Mouse (Mus musculus) layer of hippocampus, adult 18-20 months (tissue): ENCODE data around the gene Cyb561d2. TPM values are rescaled to one million over a fixed set of nuclear protein-coding genes. Genes with fewer than 3 reads are reported as not detected.
A peak's percentile ranks its signal among the peaks of the same experiment; 100 is the strongest.

ENCODE experiments used
- DNase-seq, 2 experiments: peaks; one replicate each; pipeline ENCODE4 v3.0.0; 2022; ENCODE audit warnings: low spot score in 2 of 2
- total RNA-seq, 2 experiments: library from RNA; stranded (reverse); gene quantifications; 2 replicates each; pipeline ENCODE4 v1.2.3; 2021

Cyb561d2 gene
- total RNA-seq, 2 experiments from 2014 or later: 15.4 to 17.2 TPM

DNA sequence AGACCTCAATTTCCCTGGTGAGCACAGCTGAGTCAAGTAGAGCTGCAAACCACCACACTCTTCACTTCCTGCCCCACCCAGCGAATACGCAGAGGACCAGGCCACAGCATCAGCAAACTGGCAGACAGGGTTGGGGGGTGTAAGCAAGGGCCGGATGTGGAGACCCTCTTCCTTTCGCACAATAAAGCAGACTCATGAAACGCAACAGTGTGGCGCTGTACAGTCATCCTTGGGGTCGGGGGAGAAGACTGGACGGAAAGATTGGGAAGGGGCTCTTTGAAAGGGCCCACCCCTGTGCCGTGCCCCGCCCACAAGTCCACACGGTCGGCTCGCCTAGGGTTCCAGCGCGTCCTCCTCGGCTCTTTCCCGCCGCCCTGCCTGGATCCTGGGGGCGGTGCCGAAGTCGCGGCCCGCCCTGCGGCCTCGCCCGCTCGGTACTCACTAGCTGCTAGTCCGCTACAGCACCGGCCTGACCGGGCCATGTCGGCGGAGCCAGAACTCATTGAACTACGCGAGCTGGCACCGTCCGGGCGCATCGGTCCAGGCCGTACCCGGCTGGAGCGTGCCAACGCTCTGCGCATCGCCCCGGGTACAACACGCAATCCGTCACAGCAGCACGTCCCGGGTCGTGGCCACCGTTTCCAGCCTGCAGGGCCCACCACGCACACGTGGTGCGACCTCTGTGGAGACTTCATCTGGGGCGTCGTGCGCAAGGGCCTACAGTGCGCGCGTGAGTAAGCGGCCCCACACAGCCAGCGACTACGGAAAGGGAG, 9.3 kb upstream of the Cyb561d2 start, which contains the start of gene Rassf1:
Gene Rassf1 (plus strand): TSS at position 439 of the 773 bp plus-strand sequence.
- no peak for DNase-seq

DNA sequence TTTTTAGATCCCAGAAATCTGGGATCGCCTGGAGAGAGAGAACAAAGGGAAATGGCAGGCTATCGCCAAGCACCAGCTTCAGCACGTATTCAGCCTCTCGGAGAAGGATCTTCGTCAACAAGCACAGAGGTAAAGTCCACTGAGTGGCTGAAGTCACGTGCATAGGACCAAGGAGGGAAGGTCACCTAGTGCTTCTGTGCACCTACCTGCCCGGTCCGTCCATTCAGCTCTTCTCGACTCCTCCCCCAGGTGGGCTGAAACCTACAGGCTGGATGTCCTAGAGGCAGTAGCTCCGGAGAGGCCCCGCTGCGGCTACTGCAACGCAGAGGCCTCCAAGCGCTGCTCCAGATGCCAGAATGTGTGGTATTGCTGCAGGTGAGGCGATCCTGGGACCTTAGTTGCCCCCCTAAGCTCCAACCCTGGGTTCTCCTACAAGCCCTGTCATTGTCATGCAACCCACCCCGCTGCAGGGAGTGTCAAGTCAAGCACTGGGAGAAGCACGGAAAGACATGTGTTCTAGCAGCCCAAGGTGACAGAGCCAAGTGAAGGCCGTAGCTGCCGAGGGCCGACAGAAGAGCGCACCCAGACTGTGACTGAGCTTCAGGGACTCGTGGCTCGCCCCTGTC, 8.6 kb upstream of the Cyb561d2 start:
- DNase-seq: no peak

DNA sequence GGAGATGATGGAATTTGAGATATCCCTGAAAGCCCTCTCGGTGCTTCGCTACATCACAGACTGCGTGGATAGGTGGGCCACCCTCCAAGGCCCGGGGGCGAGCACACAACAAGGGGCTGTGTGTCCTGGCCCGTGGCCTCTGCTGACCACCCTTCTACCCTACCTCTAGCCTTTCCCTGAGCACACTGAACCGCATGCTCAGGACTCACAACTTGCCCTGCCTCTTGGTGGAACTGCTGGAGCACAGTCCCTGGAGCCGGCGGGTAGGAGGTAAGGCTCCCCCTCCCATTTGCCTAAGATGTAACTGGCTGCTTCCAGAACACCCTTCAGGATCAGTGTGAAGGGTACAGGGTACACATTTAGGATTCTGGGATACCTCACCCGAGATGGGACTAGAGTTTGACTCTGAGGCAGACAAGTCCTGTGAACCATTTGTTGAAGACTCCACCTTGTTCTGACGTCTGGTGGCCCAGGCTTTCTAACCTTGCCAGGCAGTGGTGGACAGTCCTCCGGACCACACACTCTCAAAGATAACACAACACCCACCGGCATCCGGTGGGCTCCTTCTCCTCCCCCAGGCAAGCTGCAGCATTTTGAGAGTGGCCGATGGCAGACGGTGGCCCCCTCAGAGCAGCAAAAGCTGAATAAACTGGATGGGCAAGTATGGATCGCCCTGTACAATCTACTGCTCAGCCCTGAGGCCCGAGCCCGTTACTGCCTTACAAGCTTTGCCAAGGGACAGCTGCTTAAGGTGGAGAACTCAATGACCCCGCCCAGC, 7.5 kb upstream of the Cyb561d2 start:
- DNase-seq: no peak

DNA sequence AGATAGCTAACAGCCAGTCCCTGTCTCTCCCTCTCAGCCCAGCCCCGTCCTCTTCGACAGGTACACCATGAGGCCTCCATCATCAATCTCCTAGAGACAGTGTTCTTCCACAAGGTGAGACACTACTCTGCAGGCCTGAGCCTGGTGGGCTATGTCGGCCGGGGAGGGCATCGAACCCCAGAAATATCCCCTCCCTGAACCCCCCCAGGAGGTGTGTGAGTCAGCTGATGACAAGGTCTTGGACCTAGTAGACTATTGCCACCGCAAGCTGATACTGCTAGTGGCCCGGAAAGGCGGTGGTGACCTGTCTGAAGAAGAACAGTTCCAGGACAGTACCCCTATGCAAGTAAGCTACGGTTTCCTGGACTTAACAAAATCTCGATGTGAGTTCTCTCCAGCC, 6.8 kb upstream of the Cyb561d2 start:
- no peak for DNase-seq

DNA sequence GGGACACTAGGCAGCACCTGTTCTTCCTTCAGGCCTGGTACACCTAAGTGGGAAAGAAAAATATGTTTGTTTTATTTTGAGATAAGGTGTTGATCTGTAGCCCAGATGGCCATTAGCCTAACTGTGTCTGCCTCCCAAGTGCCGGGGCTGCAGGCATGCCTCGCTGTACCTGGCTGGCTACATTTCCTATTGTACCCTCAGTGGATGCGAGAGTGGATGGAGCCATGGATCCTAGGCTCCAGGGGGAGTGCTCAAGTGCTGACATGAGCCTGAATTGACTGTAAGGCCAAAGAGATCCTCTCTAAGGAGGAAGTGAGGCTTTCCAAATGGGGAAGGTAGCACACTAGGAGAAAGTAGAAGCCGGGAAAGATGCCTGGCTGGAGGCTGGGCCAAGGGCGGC, 6.0 kb upstream of the Cyb561d2 start:
- no peak for DNase-seq

DNA sequence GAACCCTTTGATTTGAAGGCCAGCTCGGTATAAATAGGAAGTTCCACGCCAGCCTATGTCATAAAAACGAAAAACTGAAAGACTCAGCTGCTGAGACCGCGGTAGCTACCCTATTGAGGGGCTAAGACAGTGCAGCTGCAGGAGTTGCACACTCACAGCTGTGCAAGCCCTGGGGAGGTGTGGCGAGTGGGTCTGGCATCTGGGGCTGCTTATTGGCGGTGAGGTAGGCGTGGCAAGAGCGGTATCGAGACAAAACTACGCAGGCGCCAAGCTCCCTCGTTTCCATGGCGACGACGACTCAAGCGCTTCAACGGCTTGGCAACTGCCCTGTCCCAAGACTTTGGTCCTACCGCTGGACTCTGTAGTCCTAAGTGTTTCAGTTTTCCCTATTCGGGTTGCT, 5.0 kb upstream of the Cyb561d2 start, which contains the start of gene Zmynd10:
Gene Zmynd10 (plus strand): TSS at position 273 of the 400 bp plus-strand sequence.
- peak; percentile 78 to 90 for DNase-seq

DNA sequence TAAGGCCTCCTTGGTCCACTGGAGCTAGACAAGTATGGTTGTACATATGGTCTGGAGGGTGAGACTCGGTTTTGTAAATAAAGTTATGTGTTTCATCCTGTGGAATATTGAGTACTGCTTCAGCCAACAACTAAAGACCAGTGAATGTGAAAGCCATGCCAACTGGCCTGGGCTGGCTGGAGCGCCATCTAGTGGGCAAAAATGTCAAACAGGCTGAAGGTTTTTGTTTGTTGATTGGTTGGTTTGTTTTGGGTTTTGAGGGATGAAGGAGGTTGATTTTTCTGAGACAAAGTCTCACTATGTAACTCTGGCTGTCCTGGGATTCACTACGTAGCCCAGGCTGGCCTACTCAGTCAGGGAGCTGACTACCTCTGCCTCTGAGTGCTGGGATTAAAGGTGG, 3.6 kb upstream of the Cyb561d2 start:
- peak in 1 of 2 experiments; percentile 83 for DNase-seq

DNA sequence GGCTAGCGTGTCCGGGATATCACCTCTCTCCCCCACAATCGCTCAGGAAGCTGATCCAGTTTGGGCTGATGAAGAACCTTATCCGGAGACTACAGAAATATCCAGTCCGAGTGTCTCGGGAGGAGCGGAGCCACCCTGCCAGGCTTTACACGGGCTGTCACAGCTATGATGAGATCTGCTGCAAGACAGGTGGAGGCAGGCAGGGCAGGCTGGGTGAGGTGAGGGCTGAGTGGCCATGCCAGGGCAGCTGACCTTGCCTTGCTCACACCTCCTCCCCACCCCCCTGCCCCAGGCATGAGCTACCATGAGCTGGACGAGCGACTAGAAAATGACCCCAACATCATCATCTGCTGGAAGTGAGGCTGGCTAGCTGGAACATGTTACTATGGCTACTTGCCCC, 3.2 kb upstream of the Cyb561d2 start:
- DNase-seq: no peak

DNA sequence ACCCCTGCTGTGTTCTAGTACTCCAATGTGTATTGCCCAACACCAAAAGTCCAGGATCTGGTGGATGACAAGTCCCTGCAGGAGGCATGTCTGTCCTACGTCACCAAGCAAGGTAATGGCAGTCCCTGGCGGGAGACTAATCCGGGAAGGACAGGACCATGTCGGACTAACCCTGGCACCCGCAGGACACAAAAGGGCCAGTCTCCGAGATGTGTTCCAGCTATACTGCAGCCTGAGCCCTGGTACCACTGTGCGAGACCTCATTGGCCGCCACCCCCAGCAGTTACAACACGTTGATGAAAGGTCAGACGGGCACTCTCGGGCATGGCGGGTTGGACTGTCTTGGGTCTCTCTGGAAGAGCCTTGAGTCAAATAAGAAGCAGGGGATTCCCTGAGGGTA, 2.7 kb upstream of the Cyb561d2 start:
- no peak for DNase-seq

DNA sequence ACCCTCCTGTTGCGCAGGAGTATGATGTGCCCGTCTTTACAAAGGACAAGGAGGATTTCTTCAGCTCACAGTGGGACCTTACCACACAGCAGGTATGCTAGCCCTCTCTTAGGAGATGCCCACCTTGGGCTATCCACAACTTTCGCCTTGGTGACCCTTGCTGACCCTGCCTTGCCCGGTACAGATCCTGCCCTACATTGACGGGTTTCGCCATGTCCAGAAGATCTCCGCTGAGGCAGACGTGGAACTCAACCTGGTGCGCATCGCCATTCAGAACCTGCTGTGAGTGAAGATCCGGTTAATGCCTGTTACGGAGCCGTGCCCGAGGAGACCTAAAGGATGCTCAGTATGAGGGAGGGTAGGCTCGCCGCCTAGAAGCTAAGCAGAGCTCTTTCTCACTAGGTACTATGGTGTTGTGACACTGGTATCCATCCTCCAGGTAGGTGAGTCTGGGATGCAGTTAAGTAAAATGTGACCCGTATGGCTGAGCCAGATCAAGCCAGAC, 2.3 kb upstream of the Cyb561d2 start:
- DNase-seq: no peak

DNA sequence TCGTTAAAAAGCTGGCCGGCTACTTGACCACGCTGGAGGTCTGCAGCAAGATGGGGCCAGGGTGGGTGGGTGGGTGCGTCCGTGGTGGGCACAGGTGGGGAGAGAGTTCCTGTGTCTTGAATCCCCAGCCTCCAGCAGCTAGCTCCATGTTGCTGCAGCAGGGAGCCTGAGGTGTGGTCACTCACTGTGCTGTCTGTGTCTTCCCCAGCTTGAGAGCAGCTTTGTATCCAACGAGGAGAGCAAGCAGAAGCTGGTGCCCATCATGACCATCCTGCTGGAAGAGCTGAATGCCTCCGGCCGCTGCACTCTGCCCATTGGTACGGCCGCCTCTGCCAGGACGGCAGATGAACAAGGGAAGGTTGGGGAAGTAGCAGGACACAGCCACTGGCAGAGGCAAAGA, 1.3 kb upstream of the Cyb561d2 start:
- no peak for DNase-seq

DNA sequence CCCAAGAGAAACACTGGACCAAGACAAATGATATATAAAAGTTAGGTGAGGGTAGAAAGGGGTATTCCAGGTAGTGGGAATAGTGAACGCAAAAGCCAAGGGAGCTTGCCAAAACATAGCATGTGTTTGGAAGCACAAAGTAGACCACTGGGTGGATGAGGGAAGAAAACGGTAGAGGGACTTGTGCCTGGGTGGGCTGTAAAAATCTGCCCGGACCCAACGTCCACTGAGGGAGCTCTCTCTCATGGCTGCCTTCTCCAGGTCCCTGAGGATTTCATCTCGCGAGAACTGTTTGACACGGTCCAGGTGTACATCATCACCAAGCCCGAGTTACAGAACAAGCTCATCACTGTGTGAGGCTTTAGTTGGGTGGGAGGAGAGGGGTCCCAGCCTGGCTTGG, 728 bp upstream of the Cyb561d2 start:
- DNase-seq: no peak

DNA sequence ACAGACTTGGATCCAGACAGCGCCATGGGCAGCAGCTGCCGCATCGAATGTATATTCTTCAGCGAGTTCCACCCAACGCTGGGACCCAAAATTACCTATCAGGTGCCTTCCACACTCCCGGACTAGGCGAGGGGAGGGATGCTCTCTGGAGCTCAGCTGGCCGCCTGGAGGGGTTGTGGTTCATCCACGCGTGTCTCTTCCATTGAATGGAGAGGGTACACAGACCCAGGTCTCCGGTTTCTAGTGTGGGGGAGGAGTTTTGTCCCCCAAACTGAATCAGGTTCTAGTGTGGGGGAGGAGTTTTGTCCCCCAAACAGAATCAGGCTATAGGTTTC, 326 bp upstream of the Cyb561d2 start:
- DNase-seq: no peak

DNA sequence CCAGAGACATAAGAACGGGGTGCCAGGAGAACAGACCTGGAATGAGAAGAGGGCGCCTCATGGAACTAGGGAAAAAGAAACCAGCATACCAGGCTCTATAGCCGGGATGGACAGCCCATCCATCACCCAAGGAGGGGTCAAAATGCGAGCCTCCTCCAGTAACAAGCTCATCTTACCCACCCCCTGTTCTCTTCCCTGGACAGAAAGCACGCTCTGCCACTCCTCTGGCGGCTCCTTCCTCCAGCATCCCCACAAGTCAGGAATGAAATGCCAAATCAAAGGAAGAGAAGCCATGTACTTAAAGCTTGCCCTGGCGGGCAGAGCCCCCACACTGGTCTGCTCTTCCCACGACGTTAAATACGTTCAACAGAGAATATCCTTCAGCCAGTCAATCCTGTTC, 988 bp downstream of the Cyb561d2 start:
- no peak for DNase-seq

DNA sequence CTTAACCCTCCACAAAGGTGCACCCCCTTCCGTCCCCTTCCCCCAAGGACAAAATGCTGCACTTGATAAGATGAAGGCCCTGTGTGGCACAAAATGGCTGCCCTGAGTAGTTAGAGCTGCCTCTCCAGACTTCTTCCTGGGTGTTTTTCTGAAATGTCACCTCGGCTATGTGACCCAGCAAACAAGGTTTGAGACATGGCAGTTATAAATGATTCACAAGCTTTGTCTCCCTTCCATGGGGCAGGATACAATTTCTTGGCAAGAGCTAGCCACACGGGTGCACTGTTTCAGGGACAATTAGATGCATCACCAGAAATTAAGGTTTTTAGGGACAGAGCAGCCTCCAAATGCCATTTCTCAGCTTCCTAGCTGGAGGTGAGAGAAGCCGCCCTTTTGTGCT, 1.6 kb downstream of the Cyb561d2 start:
- DNase-seq: no peak

DNA sequence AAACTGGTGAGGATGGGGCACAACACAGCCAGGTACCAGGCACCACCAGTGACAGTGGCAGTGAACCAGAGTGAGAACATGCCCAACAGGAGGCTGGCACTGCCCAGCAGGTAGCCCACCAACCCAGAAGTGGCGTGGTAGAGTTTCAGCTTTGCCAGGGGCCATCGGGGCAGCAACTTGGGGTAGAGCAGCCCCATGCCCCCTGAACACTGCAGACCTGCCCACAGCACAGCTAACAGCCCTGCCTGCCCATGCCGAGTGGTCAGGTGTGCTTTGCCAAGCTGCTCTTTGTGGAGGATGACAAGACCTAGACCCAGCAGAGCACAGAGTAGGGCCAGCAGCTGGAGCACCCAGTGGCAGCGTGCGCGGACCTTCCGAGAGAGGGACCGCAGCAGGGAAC, 2.1 kb downstream of the Cyb561d2 start:
- no peak for DNase-seq

DNA sequence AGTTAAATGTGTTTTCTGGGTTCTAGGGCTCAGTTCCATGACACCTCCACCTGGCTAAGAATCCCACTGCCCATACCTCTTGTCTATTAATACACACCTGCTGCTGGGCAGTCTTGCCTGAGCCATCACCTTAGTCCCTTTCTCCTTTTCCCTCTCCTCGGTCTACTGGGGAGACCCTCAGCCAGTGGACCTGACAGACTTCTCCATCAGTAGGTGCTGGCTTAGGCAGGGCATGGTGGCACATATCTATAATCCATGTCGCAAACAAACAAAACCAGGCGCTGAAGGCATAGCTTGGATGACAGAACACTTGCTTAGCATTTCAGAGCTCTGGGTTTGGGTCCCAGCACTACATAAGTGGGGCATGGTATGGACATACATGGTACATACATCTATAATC, 3.3 kb downstream of the Cyb561d2 start:
- no peak for DNase-seq

DNA sequence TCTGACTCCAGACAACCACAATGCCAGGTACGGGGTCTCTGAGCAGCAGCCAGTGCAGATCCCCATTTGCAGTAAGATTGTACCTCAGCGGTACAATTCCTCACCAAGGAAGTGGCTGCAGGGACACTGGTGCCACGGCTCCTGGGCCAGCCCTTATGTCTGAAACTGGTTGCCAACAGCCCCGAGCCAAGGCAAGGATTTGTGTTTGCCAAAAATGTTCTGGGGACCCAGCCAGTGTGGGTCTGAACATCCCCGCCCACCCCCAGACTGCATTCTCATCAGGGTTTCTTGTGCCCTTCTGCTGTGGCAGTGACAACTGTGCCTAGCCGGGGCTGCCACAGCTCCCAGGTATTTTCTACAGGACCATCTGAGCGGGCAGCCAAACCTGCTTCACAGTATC, 3.8 kb downstream of the Cyb561d2 start:
- DNase-seq: peak in 1 of 2 experiments; percentile 76

DNA sequence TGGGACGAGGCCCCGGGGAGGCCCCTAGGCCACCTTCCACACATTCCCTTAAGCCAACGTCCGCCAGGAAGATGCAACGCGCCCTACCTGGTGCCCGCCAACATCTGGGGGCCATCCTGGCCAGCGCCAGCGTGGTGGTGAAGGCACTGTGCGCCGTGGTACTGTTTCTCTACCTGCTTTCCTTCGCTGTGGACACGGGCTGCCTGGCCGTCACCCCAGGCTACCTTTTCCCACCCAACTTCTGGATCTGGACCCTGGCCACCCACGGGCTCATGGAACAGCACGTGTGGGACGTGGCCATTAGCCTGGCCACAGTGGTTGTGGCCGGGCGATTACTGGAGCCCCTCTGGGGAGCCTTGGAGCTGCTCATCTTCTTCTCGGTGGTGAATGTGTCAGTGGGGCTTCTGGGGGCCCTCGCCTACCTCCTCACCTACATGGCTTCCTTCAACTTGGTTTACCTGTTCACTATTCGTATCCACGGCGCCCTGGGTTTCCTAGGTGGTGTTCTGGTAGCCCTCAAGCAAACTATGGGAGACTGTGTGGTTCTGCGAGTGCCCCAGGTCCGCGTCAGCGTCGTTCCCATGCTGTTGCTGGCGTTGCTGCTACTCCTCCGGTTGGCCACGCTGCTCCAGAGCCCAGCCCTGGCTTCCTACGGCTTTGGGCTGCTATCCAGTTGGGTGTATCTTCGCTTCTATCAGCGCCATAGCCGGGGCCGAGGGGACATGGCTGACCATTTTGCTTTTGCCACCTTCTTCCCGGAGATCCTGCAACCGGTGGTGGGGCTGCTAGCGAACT, 7.4 kb downstream of the Cyb561d2 start:
- no peak for DNase-seq

DNA sequence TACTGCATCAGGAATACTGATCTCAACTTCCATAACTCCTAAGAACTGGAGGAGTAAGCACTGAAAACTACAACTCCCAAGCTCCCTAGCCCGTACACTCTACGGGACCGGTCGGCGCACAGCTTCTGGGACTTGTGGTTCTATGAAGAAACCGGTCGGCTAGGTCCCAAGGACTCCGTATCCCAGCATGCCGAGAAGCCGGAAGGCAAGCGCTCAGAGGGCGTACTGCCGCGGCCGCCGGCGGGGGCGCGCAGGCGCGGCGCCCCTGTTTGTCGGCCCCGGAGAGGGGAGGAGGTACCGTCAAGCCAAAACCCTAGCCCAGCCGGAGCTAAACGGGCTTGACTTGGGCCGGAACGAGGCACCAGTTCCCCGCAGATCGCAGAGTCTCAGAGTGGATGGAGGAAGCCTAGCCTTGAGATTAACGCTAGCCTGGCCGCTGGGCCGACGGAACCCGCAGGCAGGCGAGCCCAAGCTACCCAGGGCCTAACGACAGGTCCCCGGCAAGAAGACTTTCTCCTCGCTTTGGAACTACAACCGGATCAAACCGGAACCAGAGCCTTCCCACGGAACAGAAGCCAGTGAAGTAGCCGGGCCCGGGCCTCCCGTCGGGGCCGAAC, 8.1 kb downstream of the Cyb561d2 start, which contains the start of gene Tmem115:
Gene Tmem115 (plus strand): TSS at position 155 of the 617 bp plus-strand sequence.
- DNase-seq: peak; percentile 95 to 98
